Mouse (Mus musculus): Measurements from ENCODE around the gene Best1. TPM values are rescaled to one million over a fixed set of nuclear protein-coding genes. Genes with fewer than 3 reads are reported as not detected.

The Best1 gene
- polyA plus RNA-seq, 1 experiment from 2014 or later = 0.36 TPM

- TF ChIP-seq EP300 (optimal IDR thresholded peaks at IDR 0.05) (no peak), CTCF (IDR thresholded peaks at IDR 0.05; ENCODE audit: low read depth) (no peak)
- Histone ChIP-seq H3K9ac (ENCODE audit: low read length) (no peak overlapping the region), H3K4me1 (replicated peaks; ENCODE audit: control insufficient read depth, insufficient read depth) (no peaks in the 10 kb centered on the region; the same call in 1 of the 2 replicates), H3K4me2 (replicated peaks; ENCODE audit: low read depth) (no peak overlapping the region), H3K4me3 (ENCODE audit: low read depth, low read length) (no peak overlapping the region), H3K9me3 (ENCODE audit: control insufficient read depth, low read length) (no peaks in the 10 kb centered on the region), H3K27me3 (ENCODE audit: control insufficient read depth, insufficient read depth, low read length) (no peaks in the 10 kb centered on the region), H3K27ac (replicated peaks) (no peak overlapping the region), H3K36me3 (ENCODE audit: control insufficient read depth, insufficient read depth, low read length) (no peaks in the 10 kb centered on the region)
- no peak for ATAC-seq (ENCODE audit: low FRiP score, low TSS enrichment)
- 53% methylated on average over 4 of the region's 4 CpGs for WGBS
- DNase-seq (ENCODE audit: low spot score) = no peak
Observed at GRCm38 (mm10) chr19:9940903-9941302, 60.5 kb downstream of the Best1 start.

- DNase-seq (ENCODE audit: low spot score) = no peak
- Histone ChIP-seq H3K27me3 (ENCODE audit: control insufficient read depth, insufficient read depth, low read length) (no peaks in the 10 kb centered on the region), H3K4me3 (ENCODE audit: low read depth, low read length) (no peak overlapping the region), H3K27ac (replicated peaks) (no peak overlapping the region), H3K9ac (ENCODE audit: low read length) (no peak overlapping the region), H3K4me2 (replicated peaks; ENCODE audit: low read depth) (no peak overlapping the region), H3K9me3 (ENCODE audit: control insufficient read depth, low read length) (no peaks in the 10 kb centered on the region), H3K36me3 (ENCODE audit: control insufficient read depth, insufficient read depth, low read length) (no peaks in the 10 kb centered on the region), H3K4me1 (replicated peaks; ENCODE audit: control insufficient read depth, insufficient read depth) (no peaks in the 10 kb centered on the region; the same call in 1 of the 2 replicates)
- no peak for ATAC-seq (ENCODE audit: low FRiP score, low TSS enrichment)
- 70% methylated on average over 7 of the region's 7 CpGs for WGBS
- TF ChIP-seq EP300 (optimal IDR thresholded peaks at IDR 0.05) (no peak), CTCF (IDR thresholded peaks at IDR 0.05; ENCODE audit: low read depth) (no peak)
Observed at GRCm38 (mm10) chr19:9939841-9940240, 61.6 kb downstream of the Best1 start.

GRCm38 (mm10) chr19:9938824-9939303 is 62.6 kb downstream of the Best1 start:
- Histone ChIP-seq H3K27ac (replicated peaks) (no peak overlapping the region), H3K9me3 (ENCODE audit: control insufficient read depth, low read length) (no peaks in the 10 kb centered on the region), H3K4me3 (ENCODE audit: low read depth, low read length) (no peak overlapping the region), H3K4me2 (replicated peaks; ENCODE audit: low read depth) (no peak overlapping the region), H3K9ac (ENCODE audit: low read length) (no peak overlapping the region), H3K4me1 (replicated peaks; ENCODE audit: control insufficient read depth, insufficient read depth) (no peaks in the 10 kb centered on the region; the same call in 1 of the 2 replicates), H3K27me3 (ENCODE audit: control insufficient read depth, insufficient read depth, low read length) (no peaks in the 10 kb centered on the region), H3K36me3 (ENCODE audit: control insufficient read depth, insufficient read depth, low read length) (no peaks in the 10 kb centered on the region)
- DNase-seq (ENCODE audit: low spot score) = no peak
- TF ChIP-seq EP300 (optimal IDR thresholded peaks at IDR 0.05) (no peak), CTCF (IDR thresholded peaks at IDR 0.05; ENCODE audit: low read depth) (no peak)
- no peak for ATAC-seq (ENCODE audit: low FRiP score, low TSS enrichment)
- WGBS = 67% methylated on average over 13 of the region's 13 CpGs

GRCm38 (mm10) chr19:9938156-9938823 is 63.1 kb downstream of the Best1 start:
- no peak overlapping the region for H3K4me3 ChIP-seq (ENCODE audit: low read depth, low read length)
- DNase-seq (ENCODE audit: low spot score) (no peak), ATAC-seq (ENCODE audit: low FRiP score, low TSS enrichment) (no peak)
- H3K9ac ChIP-seq (ENCODE audit: low read length) = no peak overlapping the region
- no peaks in the 10 kb centered on the region for H3K36me3 ChIP-seq (ENCODE audit: control insufficient read depth, insufficient read depth, low read length)
- H3K9me3 ChIP-seq (ENCODE audit: control insufficient read depth, low read length) = no peaks in the 10 kb centered on the region
- 67% methylated on average over 6 of the region's 6 CpGs for WGBS
- H3K4me2 ChIP-seq (replicated peaks; ENCODE audit: low read depth) = no peak overlapping the region
- TF ChIP-seq EP300 (optimal IDR thresholded peaks at IDR 0.05) (no peak), CTCF (IDR thresholded peaks at IDR 0.05; ENCODE audit: low read depth) (no peak)
- H3K27me3 ChIP-seq (ENCODE audit: control insufficient read depth, insufficient read depth, low read length) = no peaks in the 10 kb centered on the region
- no peak overlapping the region for H3K27ac ChIP-seq (replicated peaks)
- H3K4me1 ChIP-seq (replicated peaks; ENCODE audit: control insufficient read depth, insufficient read depth) = no peaks in the 10 kb centered on the region; the same call in 1 of the 2 replicates

- Histone ChIP-seq H3K4me2 (replicated peaks; ENCODE audit: low read depth) (no peak overlapping the region), H3K27me3 (ENCODE audit: control insufficient read depth, insufficient read depth, low read length) (no peaks in the 10 kb centered on the region), H3K36me3 (ENCODE audit: control insufficient read depth, insufficient read depth, low read length) (no peaks in the 10 kb centered on the region), H3K4me3 (ENCODE audit: low read depth, low read length) (no peak overlapping the region), H3K4me1 (replicated peaks; ENCODE audit: control insufficient read depth, insufficient read depth) (no peaks in the 10 kb centered on the region; the same call in 1 of the 2 replicates), H3K9ac (ENCODE audit: low read length) (no peak overlapping the region), H3K9me3 (ENCODE audit: control insufficient read depth, low read length) (no peaks in the 10 kb centered on the region), H3K27ac (replicated peaks) (no peak overlapping the region)
- TF ChIP-seq EP300 (optimal IDR thresholded peaks at IDR 0.05) (no peak), CTCF (IDR thresholded peaks at IDR 0.05; ENCODE audit: low read depth) (no peak)
- 67% methylated on average over 5 of the region's 5 CpGs for WGBS
- no peak for ATAC-seq (ENCODE audit: low FRiP score, low TSS enrichment)
- DNase-seq (ENCODE audit: low spot score) = no peak
Observed at GRCm38 (mm10) chr19:9937428-9937827, 64.0 kb downstream of the Best1 start.

- Histone ChIP-seq H3K9ac (ENCODE audit: low read length) (no peak overlapping the region), H3K9me3 (ENCODE audit: control insufficient read depth, low read length) (no peaks in the 10 kb centered on the region), H3K27ac (replicated peaks) (no peak overlapping the region), H3K4me2 (replicated peaks; ENCODE audit: low read depth) (no peak overlapping the region), H3K36me3 (ENCODE audit: control insufficient read depth, insufficient read depth, low read length) (no peaks in the 10 kb centered on the region), H3K4me1 (replicated peaks; ENCODE audit: control insufficient read depth, insufficient read depth) (no peaks in the 10 kb centered on the region), H3K27me3 (ENCODE audit: control insufficient read depth, insufficient read depth, low read length) (no peaks in the 10 kb centered on the region), H3K4me3 (ENCODE audit: low read depth, low read length) (no peak overlapping the region)
- DNase-seq (ENCODE audit: low spot score) = no peak
- no peak for TF ChIP-seq CTCF (IDR thresholded peaks at IDR 0.05; ENCODE audit: low read depth)
- TF ChIP-seq EP300 (optimal IDR thresholded peaks at IDR 0.05) = no peak
- ATAC-seq (ENCODE audit: low FRiP score, low TSS enrichment) = no peak
- 63% methylated on average over 5 of the region's 5 CpGs for WGBS
Observed at GRCm38 (mm10) chr19:9936579-9936978, 64.9 kb downstream of the Best1 start.

Other genes with a start within 250 kb of the Best1 start
- gene Scgb2a2, start 154.1 kb downstream of the Best1 start, polyA plus RNA-seq (2015; fragmentation: Nextera tagmentation; extraction: Ambion mirVana) = not detected in 2 replicates
- gene Incenp, start 102.1 kb downstream of the Best1 start, polyA plus RNA-seq (2015; fragmentation: Nextera tagmentation; extraction: Ambion mirVana) = 20.7 and 23.8 TPM in 2 replicates
- 2,976 and 2,992 TPM in 2 replicates for gene Fth1, start 21.0 kb downstream of the Best1 start, polyA plus RNA-seq (2015; fragmentation: Nextera tagmentation; extraction: Ambion mirVana)
- 14.7 and 14.8 TPM in 2 replicates for gene Rab3il1, start within 50 bp of the Best1 start, polyA plus RNA-seq (2015; fragmentation: Nextera tagmentation; extraction: Ambion mirVana)
- 27.5 and 31.2 TPM in 2 replicates for gene Fads3, start 39.9 kb upstream of the Best1 start, polyA plus RNA-seq (2015; fragmentation: Nextera tagmentation; extraction: Ambion mirVana)
- 34.6 and 35.3 TPM in 2 replicates for gene Fads2, start 100.1 kb upstream of the Best1 start, polyA plus RNA-seq (2015; fragmentation: Nextera tagmentation; extraction: Ambion mirVana)
- 36.3 TPM in 2 replicates for gene Fads1, start 181.3 kb upstream of the Best1 start, polyA plus RNA-seq (2015; fragmentation: Nextera tagmentation; extraction: Ambion mirVana)
- gene Tmem258, start 202.4 kb upstream of the Best1 start, polyA plus RNA-seq (2015; fragmentation: Nextera tagmentation; extraction: Ambion mirVana) = 330 and 370 TPM in 2 replicates
- gene Fen1, start 202.5 kb upstream of the Best1 start, polyA plus RNA-seq (2015; fragmentation: Nextera tagmentation; extraction: Ambion mirVana) = 27.8 and 29.2 TPM in 2 replicates
- gene Myrf, start 239.1 kb upstream of the Best1 start, polyA plus RNA-seq (2015; fragmentation: Nextera tagmentation; extraction: Ambion mirVana) = 9.6 and 10.7 TPM in 2 replicates